Mouse (Mus musculus): Measurements from ENCODE around the gene Kcnip4. TPM values are rescaled to one million over a fixed set of nuclear protein-coding genes. Genes with fewer than 3 reads are reported as not detected.

Kcnip4 gene
- polyA plus RNA-seq, 1 experiment from 2014 or later: 3.0 TPM

DNA sequence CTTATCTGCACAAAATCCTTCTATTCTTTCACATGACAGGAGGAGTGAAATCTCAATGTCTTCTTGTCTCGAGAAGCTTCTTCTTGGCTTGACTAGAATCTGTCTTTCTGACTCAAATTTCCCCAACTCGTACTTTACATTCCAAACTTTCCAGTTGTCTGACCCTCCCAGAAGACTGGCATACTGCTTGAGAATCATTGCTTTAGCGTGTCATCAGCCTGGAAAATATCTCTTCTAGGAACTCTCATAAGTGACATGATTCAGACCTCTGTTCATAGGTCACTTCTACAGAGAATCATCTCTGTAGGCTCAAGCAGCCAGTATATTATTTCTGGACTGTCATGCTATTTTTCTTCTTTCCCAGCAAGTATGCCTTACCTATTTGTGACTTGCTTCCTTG lies 26.0 kb downstream of the Kcnip4 start:
- no peaks in the 10 kb centered on the region for H3K27me3 ChIP-seq (replicated peaks; ENCODE audit: control insufficient read depth, insufficient read depth, low read length)
- 73% methylated on average over 3 of the region's 3 CpGs for WGBS
- H3K9me3 ChIP-seq (ENCODE audit: control insufficient read depth, low read length): no peaks in the 10 kb centered on the region
- no peak overlapping the region for H3K27ac ChIP-seq (ENCODE audit: low read length)
- no peak for ATAC-seq
- no peak overlapping the region for H3K9ac ChIP-seq (ENCODE audit: low read depth, low read length)
- no peak overlapping the region for H3K4me3 ChIP-seq (ENCODE audit: low read length)
- H3K4me1 ChIP-seq (ENCODE audit: control insufficient read depth, insufficient read depth, low read length): no peaks in the 10 kb centered on the region
- no peak overlapping the region for H3K4me2 ChIP-seq (ENCODE audit: low read depth, low read length)
- no peaks in the 10 kb centered on the region for H3K36me3 ChIP-seq (ENCODE audit: control insufficient read depth, insufficient read depth, low read length)

DNA sequence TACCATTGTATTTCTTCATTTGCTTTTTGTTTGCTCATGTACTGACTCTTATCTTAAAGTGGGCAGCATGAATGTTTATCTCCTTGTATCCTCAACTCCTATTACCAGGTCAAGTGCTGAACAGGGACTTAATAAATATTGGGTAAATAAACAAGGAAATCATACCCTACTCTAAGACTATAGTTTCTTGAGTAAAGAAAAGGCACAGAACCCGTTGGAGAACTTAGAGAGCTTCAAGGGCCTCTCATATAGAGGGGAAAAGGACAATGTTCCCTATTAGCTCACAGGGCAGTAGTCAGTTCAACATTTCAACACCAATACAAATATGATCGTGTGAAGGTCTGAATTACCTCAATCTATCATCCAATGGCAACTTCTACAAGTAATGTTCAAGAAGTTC lies 37.4 kb downstream of the Kcnip4 start:
- Histone ChIP-seq H3K9me3 (ENCODE audit: control insufficient read depth, low read length) (no peaks in the 10 kb centered on the region), H3K9ac (ENCODE audit: low read depth, low read length) (no peak overlapping the region), H3K4me1 (ENCODE audit: control insufficient read depth, insufficient read depth, low read length) (no peaks in the 10 kb centered on the region), H3K36me3 (ENCODE audit: control insufficient read depth, insufficient read depth, low read length) (no peaks in the 10 kb centered on the region), H3K4me3 (ENCODE audit: low read length) (no peak overlapping the region), H3K27me3 (replicated peaks; ENCODE audit: control insufficient read depth, insufficient read depth, low read length) (no peaks in the 10 kb centered on the region), H3K4me2 (ENCODE audit: low read depth, low read length) (no peak overlapping the region), H3K27ac (ENCODE audit: low read length) (no peak overlapping the region)
- 61% methylated on average over 2 of the region's 2 CpGs for WGBS
- no peak for ATAC-seq

DNA sequence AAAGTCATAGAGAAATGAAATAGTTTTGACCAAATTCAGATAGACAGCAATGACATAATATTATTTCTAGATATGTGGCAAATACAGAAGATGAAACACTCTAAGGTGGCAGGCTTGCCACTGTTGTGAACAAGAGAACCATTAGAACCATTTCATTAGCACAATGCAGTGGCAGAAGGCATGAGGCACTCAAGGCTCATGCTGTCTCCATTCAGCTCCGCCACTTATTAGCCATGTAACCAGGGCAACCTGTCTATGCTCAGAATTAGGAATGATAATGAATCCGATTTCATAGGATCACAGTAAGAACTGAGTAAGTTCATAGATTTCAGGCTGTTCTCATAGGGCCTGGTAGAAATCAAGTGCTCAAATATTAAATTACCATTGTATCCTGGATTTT lies 54.0 kb downstream of the Kcnip4 start:
- Histone ChIP-seq H3K9me3 (ENCODE audit: control insufficient read depth, low read length) (no peaks in the 10 kb centered on the region), H3K9ac (ENCODE audit: low read depth, low read length) (no peak overlapping the region), H3K4me1 (ENCODE audit: control insufficient read depth, insufficient read depth, low read length) (no peaks in the 10 kb centered on the region), H3K4me3 (ENCODE audit: low read length) (no peak overlapping the region), H3K4me2 (ENCODE audit: low read depth, low read length) (no peak overlapping the region), H3K27ac (ENCODE audit: low read length) (no peak overlapping the region), H3K27me3 (replicated peaks; ENCODE audit: control insufficient read depth, insufficient read depth, low read length) (no peaks in the 10 kb centered on the region), H3K36me3 (ENCODE audit: control insufficient read depth, insufficient read depth, low read length) (no peaks in the 10 kb centered on the region)
- no peak for ATAC-seq
- 79% methylated on average over 2 of the region's 2 CpGs for WGBS

DNA sequence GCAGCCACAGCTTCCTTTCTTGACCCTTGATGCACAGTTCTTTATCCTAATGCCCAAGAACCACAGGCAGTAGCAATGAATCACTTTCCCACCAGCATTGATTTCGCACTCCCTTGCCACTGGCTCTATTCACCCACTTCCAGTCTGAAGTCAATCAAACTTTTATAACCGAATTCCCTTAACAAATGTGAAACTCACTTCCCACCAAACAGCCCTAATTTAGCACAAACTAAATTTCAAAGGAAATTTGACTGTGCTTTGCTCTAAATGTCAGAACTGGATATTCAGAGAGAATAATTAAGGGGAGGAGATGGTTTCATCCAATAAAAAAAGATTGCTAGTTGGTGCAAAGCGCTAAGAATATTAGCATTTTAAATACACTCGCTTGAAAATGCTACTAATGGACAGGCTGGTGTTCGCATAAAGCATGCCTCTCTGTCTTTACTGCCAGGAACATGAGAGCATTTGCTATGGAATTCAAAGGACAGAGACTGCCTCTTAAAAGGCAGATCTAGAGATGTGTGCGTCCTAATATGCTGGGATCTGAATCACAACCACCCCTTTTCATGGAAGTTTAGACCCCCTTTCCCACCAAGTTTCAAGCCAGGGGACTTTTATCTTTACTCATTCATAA lies 63.9 kb downstream of the Kcnip4 start:
- Histone ChIP-seq H3K9me3 (ENCODE audit: control insufficient read depth, low read length) (no peaks in the 10 kb centered on the region), H3K27ac (ENCODE audit: low read length) (no peak overlapping the region), H3K4me2 (ENCODE audit: low read depth, low read length) (no peak overlapping the region), H3K36me3 (ENCODE audit: control insufficient read depth, insufficient read depth, low read length) (no peaks in the 10 kb centered on the region), H3K27me3 (replicated peaks; ENCODE audit: control insufficient read depth, insufficient read depth, low read length) (no peaks in the 10 kb centered on the region), H3K4me1 (ENCODE audit: control insufficient read depth, insufficient read depth, low read length) (no peaks in the 10 kb centered on the region), H3K4me3 (ENCODE audit: low read length) (no peak overlapping the region), H3K9ac (ENCODE audit: low read depth, low read length) (no peak overlapping the region)
- no peak for ATAC-seq
- WGBS: 86% methylated on average over 6 of the region's 6 CpGs

DNA sequence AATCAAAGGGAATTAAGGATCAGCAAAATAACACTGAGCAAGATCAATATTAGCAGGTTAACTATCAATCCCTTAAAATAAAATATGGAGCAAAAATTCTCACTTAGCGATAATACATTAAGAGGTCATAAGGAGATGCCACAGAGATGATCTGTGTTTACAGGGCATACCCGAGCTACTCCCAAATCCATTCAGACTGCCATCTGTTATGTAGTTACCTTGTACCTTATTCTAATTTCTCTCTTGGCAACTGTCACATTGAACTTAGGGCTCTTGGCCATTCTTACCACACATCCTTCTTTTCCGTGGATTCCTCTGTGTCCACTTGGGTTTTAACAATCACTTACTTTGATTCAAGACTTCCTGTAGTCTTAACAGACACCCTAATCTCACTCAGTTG lies 71.6 kb downstream of the Kcnip4 start:
- H3K9ac ChIP-seq (ENCODE audit: low read depth, low read length): no peak overlapping the region
- 83% methylated on average over 3 of the region's 3 CpGs for WGBS

DNA sequence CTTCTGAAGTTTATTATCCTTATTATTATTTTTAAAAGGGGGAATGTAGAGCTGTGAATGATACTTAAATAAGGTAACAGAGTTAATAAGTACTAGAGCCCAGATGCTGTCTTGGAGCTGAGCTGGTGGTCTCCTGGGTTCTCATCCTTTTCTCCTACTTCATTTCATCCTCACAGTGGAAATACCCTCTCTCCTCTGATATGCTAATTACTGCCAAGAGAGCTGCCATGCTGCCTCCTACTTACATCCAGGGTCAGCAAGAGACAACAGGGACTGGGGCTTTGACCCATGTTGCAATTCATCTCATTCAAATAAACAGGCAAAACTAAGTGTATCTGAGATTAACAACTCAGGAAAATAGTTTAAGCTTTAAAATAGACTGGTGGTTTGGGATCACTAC lies 73.4 kb downstream of the Kcnip4 start:
- no peaks in the 10 kb centered on the region for H3K36me3 ChIP-seq (ENCODE audit: control insufficient read depth, insufficient read depth, low read length)
- no peak overlapping the region for H3K4me3 ChIP-seq (ENCODE audit: low read length)
- ATAC-seq: no peak

More for the DNA sequence above, 71.6 kb downstream of the Kcnip4 start:
- no peak overlapping the region for H3K27ac ChIP-seq (ENCODE audit: low read length)
- no peaks in the 10 kb centered on the region for H3K4me1 ChIP-seq (ENCODE audit: control insufficient read depth, insufficient read depth, low read length)
- ATAC-seq: no peak
- H3K4me3 ChIP-seq (ENCODE audit: low read length): no peak overlapping the region
- no peaks in the 10 kb centered on the region for H3K27me3 ChIP-seq (replicated peaks; ENCODE audit: control insufficient read depth, insufficient read depth, low read length)
- H3K4me2 ChIP-seq (ENCODE audit: low read depth, low read length): no peak overlapping the region
- no peaks in the 10 kb centered on the region for H3K36me3 ChIP-seq (ENCODE audit: control insufficient read depth, insufficient read depth, low read length)
- no peaks in the 10 kb centered on the region for H3K9me3 ChIP-seq (ENCODE audit: control insufficient read depth, low read length)

DNA sequence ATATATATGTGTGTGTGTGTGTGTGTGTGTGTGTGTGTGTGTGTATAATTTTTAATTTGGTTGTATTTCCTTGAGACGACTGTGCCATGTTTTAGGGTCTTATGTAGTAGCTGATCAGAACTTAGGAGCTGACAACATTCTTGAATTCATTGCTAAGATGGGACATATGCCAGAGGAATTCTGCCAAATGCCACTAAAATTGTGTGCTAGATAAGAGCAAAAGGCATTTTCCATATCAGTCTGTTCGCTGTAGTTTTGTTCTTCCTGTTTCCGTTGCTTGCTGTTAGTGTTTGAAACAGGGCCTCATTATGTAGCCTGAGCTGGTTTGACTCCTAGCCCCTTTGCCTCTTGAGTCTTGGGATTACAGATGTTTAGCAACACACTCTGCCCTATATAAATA lies 73.8 kb downstream of the Kcnip4 start:
- Histone ChIP-seq H3K36me3 (ENCODE audit: control insufficient read depth, insufficient read depth, low read length) (no peaks in the 10 kb centered on the region), H3K9me3 (ENCODE audit: control insufficient read depth, low read length) (no peaks in the 10 kb centered on the region), H3K27ac (ENCODE audit: low read length) (no peak overlapping the region), H3K4me1 (ENCODE audit: control insufficient read depth, insufficient read depth, low read length) (no peaks in the 10 kb centered on the region), H3K27me3 (replicated peaks; ENCODE audit: control insufficient read depth, insufficient read depth, low read length) (no peaks in the 10 kb centered on the region), H3K4me2 (ENCODE audit: low read depth, low read length) (no peak overlapping the region), H3K9ac (ENCODE audit: low read depth, low read length) (no peak overlapping the region), H3K4me3 (ENCODE audit: low read length) (no peak overlapping the region)
- no peak for ATAC-seq
- WGBS: 79% methylated on average over 3 of the region's 3 CpGs

More for the DNA sequence above, 73.4 kb downstream of the Kcnip4 start:
- Histone ChIP-seq H3K9ac (ENCODE audit: low read depth, low read length) (no peak overlapping the region), H3K9me3 (ENCODE audit: control insufficient read depth, low read length) (no peaks in the 10 kb centered on the region), H3K4me2 (ENCODE audit: low read depth, low read length) (no peak overlapping the region), H3K27ac (ENCODE audit: low read length) (no peak overlapping the region), H3K4me1 (ENCODE audit: control insufficient read depth, insufficient read depth, low read length) (no peaks in the 10 kb centered on the region), H3K27me3 (replicated peaks; ENCODE audit: control insufficient read depth, insufficient read depth, low read length) (no peaks in the 10 kb centered on the region)

DNA sequence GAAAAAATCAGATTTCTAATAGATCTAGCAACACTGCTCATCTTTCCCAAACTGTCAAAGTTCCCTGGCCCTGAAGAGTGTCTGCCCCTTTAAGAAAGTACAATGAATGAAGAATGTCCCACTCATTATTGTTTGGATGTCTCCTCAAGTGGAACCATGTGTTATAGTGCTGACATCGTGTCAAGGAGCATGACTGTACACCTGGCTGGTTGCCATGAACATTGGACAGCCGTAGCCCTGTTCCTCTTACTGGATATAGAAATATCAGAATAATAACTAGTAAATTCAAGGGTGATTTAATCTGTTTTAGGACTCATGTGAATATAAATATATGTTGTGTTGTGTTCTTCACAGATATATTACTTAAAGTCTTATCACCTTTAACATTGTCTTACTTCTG lies 87.5 kb downstream of the Kcnip4 start:
- H3K9me3 ChIP-seq (ENCODE audit: control insufficient read depth, low read length): no peaks in the 10 kb centered on the region
- no peak overlapping the region for H3K9ac ChIP-seq (ENCODE audit: low read depth, low read length)
- H3K36me3 ChIP-seq (ENCODE audit: control insufficient read depth, insufficient read depth, low read length): no peaks in the 10 kb centered on the region
- H3K4me1 ChIP-seq (ENCODE audit: control insufficient read depth, insufficient read depth, low read length): no peaks in the 10 kb centered on the region
- WGBS: 49% methylated on average over 2 of the region's 2 CpGs
- H3K27me3 ChIP-seq (replicated peaks; ENCODE audit: control insufficient read depth, insufficient read depth, low read length): no peaks in the 10 kb centered on the region
- H3K4me3 ChIP-seq (ENCODE audit: low read length): no peak overlapping the region
- no peak overlapping the region for H3K4me2 ChIP-seq (ENCODE audit: low read depth, low read length)
- no peak for ATAC-seq
- H3K27ac ChIP-seq (ENCODE audit: low read length): no peak overlapping the region

DNA sequence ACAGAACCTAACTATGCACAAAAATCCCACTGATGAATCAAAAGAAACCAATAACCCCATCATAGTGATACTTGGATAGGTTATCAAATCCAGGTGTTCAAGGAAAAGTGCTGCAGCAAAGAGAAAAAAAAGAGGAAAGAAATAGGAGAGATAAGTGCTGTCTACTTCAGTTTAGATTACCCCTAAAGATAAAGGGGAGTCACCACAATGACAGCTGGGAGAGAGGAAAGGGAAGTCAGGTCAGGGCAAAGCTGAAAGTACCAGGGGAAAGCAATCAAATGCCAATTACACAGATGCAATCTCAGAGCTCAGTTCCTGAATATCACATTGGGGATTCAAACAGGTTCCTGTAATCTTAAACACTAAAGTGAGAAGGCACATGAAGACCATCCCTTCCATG lies 97.0 kb downstream of the Kcnip4 start:
- H3K9ac ChIP-seq (ENCODE audit: low read depth, low read length): no peak overlapping the region
- no peak for ATAC-seq
- no peaks in the 10 kb centered on the region for H3K36me3 ChIP-seq (ENCODE audit: control insufficient read depth, insufficient read depth, low read length)
- no peak overlapping the region for H3K27ac ChIP-seq (ENCODE audit: low read length)
- H3K4me1 ChIP-seq (ENCODE audit: control insufficient read depth, insufficient read depth, low read length): no peaks in the 10 kb centered on the region
- no peaks in the 10 kb centered on the region for H3K9me3 ChIP-seq (ENCODE audit: control insufficient read depth, low read length)
- H3K4me2 ChIP-seq (ENCODE audit: low read depth, low read length): no peak overlapping the region
- H3K27me3 ChIP-seq (replicated peaks; ENCODE audit: control insufficient read depth, insufficient read depth, low read length): no peaks in the 10 kb centered on the region
- H3K4me3 ChIP-seq (ENCODE audit: low read length): no peak overlapping the region

DNA sequence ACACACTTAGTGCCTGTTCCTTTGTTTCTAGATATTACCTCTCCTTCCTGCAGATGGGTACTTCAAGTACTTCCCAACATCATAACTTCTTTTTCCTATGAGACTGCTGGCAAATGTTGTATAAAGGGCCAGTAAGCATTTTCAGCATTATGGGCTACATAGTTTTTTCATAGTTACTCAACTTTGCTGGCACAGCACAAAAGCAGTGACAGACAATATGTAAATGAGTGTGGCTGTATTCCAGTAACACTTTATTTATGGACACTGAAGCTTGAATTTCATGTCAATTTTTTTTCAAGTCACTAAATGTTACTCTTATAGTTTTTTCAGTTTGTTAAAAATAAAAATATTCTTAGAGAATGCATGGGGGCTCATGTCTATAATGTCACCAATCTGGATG lies 105.0 kb downstream of the Kcnip4 start:
- Histone ChIP-seq H3K4me3 (ENCODE audit: low read length) (no peak overlapping the region), H3K36me3 (ENCODE audit: control insufficient read depth, insufficient read depth, low read length) (no peaks in the 10 kb centered on the region), H3K9me3 (ENCODE audit: control insufficient read depth, low read length) (no peaks in the 10 kb centered on the region), H3K27me3 (replicated peaks; ENCODE audit: control insufficient read depth, insufficient read depth, low read length) (no peaks in the 10 kb centered on the region), H3K27ac (ENCODE audit: low read length) (no peak overlapping the region), H3K9ac (ENCODE audit: low read depth, low read length) (no peak overlapping the region), H3K4me1 (ENCODE audit: control insufficient read depth, insufficient read depth, low read length) (no peaks in the 10 kb centered on the region), H3K4me2 (ENCODE audit: low read depth, low read length) (no peak overlapping the region)
- no peak for ATAC-seq
